Mouse (Mus musculus): ENCODE measurements around the gene Ckmt1. TPM values are rescaled to one million over a fixed set of nuclear protein-coding genes. Genes with fewer than 3 reads are reported as not detected.
A peak's percentile ranks its signal among the peaks of the same experiment; 100 is the strongest.
"Not testable (repeated sequence)": the region's sequence is repeated elsewhere in the genome, so short reads cannot be mapped to it uniquely, and the experiment has no call there.

The Ckmt1 gene
- 100 to 1,000 TPM; 365 to 394 TPM for total RNA-seq (2021)
- long read RNA-seq, experiment 1, transcript Ckmt1-201 (9 exons, 1,620 nt): major isoform, 303 of 341 reads
- long read RNA-seq, experiment 1, partial matches to known transcripts: 18 of 341 reads
- long read RNA-seq, experiment 1, other reads (novel, unspliced or antisense): 16 of 341 reads
- long read RNA-seq, experiment 2, transcript Ckmt1-201 (9 exons, 1,620 nt): major isoform, 226 of 254 reads
- long read RNA-seq, experiment 2, partial matches to known transcripts: 13 of 254 reads
- long read RNA-seq, experiment 2, other reads (novel, unspliced or antisense): 14 of 254 reads

GRCm38 (mm10) chr2:121357494-121357893 is at the start of gene Ckmt1:
Ckmt1 (plus strand) TSS chr2:121357714.
- DNase-seq (ENCODE audit: low spot score in 2 of 2): no peak

GRCm38 (mm10) chr2:121308997-121309416 is 48.5 kb upstream of the Ckmt1 start:
- no peak for DNase-seq (ENCODE audit: low spot score in 2 of 2)

- DNase-seq (ENCODE audit: low spot score in 2 of 2): no peak
Measured at GRCm38 (mm10) chr2:121316278-121316677, 41.2 kb upstream of the Ckmt1 start.

- no peak for DNase-seq (ENCODE audit: low spot score in 2 of 2)
Measured at GRCm38 (mm10) chr2:121323041-121323440, 34.5 kb upstream of the Ckmt1 start.

- no peak for DNase-seq (ENCODE audit: low spot score in 2 of 2)
Measured at GRCm38 (mm10) chr2:121323693-121324470, 33.6 kb upstream of the Ckmt1 start.

- no peak for DNase-seq (ENCODE audit: low spot score in 2 of 2)
Measured at GRCm38 (mm10) chr2:121329492-121329891, 28.0 kb upstream of the Ckmt1 start.

GRCm38 (mm10) chr2:121339057-121339456 is 18.5 kb upstream of the Ckmt1 start:
- DNase-seq (ENCODE audit: low spot score in 2 of 2): no peak

GRCm38 (mm10) chr2:121353156-121353555 is 4.4 kb upstream of the Ckmt1 start:
- no peak for DNase-seq (ENCODE audit: low spot score in 2 of 2)

- no peak for DNase-seq (ENCODE audit: low spot score in 2 of 2)
Measured at GRCm38 (mm10) chr2:121354378-121354777, 3.1 kb upstream of the Ckmt1 start.

GRCm38 (mm10) chr2:121354820-121355592 is 2.5 kb upstream of the Ckmt1 start, which contains the start of gene Ppip5k1:
Ppip5k1 (minus strand) TSS chr2:121355396.
- peak; percentile 99 to 100 for DNase-seq (ENCODE audit: low spot score in 2 of 2)

GRCm38 (mm10) chr2:121357961-121358360 is 447 bp downstream of the Ckmt1 start:
- no peak for DNase-seq (ENCODE audit: low spot score in 2 of 2)

GRCm38 (mm10) chr2:121358381-121358780 is 867 bp downstream of the Ckmt1 start:
- DNase-seq (ENCODE audit: low spot score in 2 of 2): peak; percentile 82 to 87

- DNase-seq (ENCODE audit: low spot score in 2 of 2): no peak
Measured at GRCm38 (mm10) chr2:121359461-121359860, 1.9 kb downstream of the Ckmt1 start.

- peak in 1 of 2 experiments; percentile 7 for DNase-seq (ENCODE audit: low spot score in 2 of 2)
Measured at GRCm38 (mm10) chr2:121363656-121364055, 6.1 kb downstream of the Ckmt1 start.

- DNase-seq (ENCODE audit: low spot score in 2 of 2): no peak
Measured at GRCm38 (mm10) chr2:121368831-121369230, 11.3 kb downstream of the Ckmt1 start.

GRCm38 (mm10) chr2:121370921-121371320 is 13.4 kb downstream of the Ckmt1 start:
- DNase-seq (ENCODE audit: low spot score in 2 of 2): no peak

GRCm38 (mm10) chr2:121372266-121372665 is 14.8 kb downstream of the Ckmt1 start:
- DNase-seq (ENCODE audit: low spot score in 2 of 2): no peak

GRCm38 (mm10) chr2:121374766-121375165 is 17.3 kb downstream of the Ckmt1 start:
- DNase-seq (ENCODE audit: low spot score in 2 of 2): no peak

GRCm38 (mm10) chr2:121386961-121387575 is 29.6 kb downstream of the Ckmt1 start, which contains the start of gene Strc:
Strc (minus strand) TSS chr2:121387168.
- DNase-seq (ENCODE audit: low spot score in 2 of 2): not testable (repeated sequence)

- DNase-seq (ENCODE audit: low spot score in 2 of 2): peak; percentile 88 to 95
Measured at GRCm38 (mm10) chr2:121396624-121397023, 39.1 kb downstream of the Ckmt1 start.

GRCm38 (mm10) chr2:121403296-121403695 is 45.8 kb downstream of the Ckmt1 start:
- DNase-seq (ENCODE audit: low spot score in 2 of 2): no peak

Data from left cerebral cortex, adult 18-20 months (tissue).